Mouse (Mus musculus) 3134 (cell line): Measurements from ENCODE around the gene Yipf1.
A peak's percentile ranks its signal among the peaks of the same experiment; 100 is the strongest.

ENCODE experiments used
- DNase-seq: peaks from one replicate; pipeline ENCODE4 v3.0.0-alpha.2; 2011; ENCODE audit warnings: low spot score; ENCODE audit not compliant: insufficient read length; ENCODE audit errors: extremely low read depth

Yipf1 gene

DNA sequence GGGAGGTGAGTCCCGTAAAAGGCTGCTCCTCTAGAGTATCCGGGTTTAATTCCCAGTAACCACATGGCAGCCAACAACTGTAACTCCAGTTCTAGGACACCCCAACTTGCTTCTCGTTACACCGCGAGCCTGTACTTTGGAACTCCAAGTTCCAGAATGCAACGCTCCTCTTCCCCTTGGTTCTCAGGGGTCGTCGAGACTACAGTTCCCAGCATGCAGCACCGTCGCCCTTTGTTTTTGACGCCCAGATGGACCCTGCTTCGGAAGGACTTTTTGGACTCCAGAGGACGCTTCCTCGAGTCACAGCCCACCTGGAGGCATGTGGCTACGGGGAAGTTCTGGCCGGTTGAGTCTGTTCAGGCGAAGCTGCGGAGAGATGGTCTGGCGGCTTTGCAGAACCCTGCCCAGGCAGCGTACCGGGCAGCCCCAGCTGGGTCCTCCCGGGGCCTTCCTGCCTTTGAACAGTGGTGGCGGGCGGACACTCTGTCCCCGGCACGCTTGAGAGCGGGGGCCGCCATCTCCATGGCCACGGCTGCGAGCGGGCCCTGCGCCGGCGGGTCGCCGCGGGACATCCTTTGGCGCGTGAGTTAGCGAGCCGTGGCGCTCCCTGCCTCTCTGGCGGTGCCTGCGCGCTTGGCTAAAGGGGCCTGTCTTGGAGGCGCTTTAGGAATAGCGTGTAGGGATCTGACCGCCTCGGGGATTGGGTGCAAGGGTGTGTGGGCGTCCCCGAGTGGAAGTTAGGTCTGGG is 53.6 kb downstream of the Yipf1 start, which contains the start of gene Ndc1:
Gene Ndc1 (plus strand): TSS at position 218 of the 748 bp plus-strand sequence.
- peak; percentile 91 for DNase-seq

DNA sequence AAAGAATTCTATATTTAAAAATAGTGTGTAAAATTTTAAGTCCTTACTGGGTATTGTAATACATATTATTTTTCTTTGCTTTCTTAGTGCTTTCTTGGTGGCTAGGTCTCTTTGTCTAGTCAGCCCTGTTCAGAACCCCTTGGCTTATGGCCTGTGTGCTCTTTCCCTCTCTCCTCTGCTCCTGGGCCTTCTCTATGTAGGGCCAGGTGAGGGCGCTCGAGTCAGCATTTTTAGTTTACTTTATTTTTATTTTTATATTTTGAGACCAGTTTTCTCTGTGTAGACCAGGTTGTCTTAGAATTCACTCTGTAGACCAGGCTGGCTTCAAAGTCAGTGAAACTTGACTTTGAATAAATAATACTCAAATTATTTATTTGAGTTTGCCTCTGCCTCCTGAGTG is 58.1 kb downstream of the Yipf1 start:
- DNase-seq: no peak

DNA sequence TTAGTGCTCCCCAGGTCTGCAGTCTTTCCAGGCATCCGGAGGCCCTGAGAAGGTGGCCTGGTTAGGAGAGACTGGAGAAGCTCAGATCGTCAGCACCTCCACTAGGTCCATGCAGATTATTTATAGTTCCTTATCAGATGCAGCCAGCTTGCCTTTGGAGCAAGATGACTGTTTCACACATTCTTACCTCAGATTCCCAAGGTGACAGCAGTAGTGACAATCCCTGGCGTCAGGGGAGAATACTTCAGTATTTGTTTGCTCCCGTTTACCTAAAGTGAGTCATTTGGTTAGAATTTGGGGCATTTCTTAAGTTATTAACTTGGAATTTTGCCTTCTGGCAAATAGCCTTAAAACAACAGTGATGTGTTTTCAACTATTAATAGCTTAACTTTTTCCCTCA is 60.5 kb downstream of the Yipf1 start:
- DNase-seq: peak; percentile 27

DNA sequence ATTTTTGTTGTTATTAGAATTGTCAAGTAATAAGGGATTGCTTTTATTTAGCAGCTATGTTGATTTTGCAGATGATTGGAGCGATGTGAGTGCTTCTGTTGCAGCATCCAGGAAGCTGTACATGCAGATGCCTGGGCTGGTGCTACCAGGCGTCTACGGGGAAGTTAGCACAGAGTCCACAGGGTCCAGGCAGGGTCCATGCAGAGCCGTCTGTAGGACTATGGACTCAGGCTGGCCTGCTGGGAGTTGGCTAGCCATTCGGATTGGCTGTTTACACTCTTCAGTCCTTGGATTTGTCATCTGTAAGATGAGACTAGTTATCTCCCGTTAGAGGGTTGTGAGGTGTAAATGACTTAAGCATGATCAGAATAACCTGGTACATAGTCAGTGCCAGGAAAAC is 64.8 kb downstream of the Yipf1 start:
- no peak for DNase-seq

DNA sequence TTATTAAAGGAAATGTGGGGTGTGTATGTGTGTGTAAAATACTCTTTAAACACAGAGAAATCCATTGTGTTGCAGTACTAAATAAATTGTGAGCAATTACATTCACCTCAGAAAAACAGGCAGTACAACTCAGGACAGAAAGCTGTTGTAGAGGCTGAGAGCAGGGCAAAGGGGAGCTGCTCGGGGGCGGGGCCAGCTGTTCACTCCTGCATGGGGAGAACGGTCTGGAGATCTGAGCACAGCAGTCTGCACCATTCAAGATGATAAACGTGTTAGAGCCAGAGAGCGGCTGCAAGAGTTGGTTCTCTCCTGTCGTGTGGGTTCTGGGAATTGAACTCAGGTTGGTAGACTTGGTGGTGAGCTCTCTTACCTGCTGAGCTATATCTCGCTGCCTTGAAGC is 66.7 kb downstream of the Yipf1 start:
- DNase-seq: no peak

DNA sequence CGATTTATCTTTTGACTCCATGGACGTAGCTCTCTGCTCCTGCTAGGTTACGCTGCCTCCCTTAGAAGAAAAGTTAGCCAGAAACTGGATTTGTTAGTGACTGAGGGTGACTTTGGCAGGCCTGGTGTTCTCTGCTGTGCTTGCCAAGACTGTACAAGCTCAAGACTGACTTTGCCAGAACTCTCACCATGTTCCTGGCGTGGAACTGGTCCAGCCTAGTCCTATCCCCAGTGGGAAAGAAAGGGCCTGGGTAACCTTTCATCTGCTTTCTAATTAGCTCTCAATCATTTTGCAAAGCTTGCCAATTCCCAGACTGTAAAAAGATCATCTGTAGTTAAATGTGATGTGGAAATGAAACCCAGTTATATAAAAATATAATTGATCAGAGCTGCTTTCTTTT is 72.9 kb downstream of the Yipf1 start:
- DNase-seq: no peak

DNA sequence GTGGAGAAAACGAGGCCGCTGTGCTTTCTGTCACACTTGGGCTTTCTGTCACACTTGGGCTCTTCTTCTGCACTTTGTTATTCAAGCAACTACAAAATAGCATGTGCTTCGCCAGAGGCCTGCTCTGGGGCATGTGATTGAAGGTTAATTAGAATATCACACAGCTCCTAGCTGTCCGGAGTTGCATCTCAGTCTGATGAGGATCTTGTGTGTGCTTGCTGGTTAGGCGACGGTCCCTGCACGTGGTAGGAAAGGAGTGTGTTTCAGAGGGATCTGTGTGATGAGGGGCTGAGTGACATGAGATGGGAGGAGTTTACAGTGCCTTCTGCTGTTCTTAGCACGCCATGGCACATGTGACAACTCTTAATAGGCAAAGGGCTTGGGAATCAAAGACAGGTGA is 73.3 kb downstream of the Yipf1 start:
- no peak for DNase-seq

DNA sequence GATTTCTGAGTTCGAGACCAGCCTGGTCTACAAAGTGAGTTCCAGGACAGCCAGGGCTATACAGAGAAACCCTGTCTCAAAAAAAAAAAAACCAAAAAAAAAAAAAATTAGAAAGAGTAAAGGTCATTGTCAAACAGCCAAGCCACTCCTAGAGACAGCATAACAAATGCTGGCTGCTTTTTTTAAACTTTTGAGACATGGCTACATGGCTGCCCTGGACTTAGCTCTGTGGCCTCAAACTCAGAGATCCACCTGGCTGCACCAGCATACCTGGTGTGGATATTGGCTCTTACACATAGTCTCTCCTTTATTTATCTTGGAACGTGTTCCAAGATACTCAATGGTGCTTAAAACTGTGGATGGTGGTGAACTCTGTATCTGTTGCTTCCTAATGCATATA is 74.1 kb downstream of the Yipf1 start:
- DNase-seq: no peak

DNA sequence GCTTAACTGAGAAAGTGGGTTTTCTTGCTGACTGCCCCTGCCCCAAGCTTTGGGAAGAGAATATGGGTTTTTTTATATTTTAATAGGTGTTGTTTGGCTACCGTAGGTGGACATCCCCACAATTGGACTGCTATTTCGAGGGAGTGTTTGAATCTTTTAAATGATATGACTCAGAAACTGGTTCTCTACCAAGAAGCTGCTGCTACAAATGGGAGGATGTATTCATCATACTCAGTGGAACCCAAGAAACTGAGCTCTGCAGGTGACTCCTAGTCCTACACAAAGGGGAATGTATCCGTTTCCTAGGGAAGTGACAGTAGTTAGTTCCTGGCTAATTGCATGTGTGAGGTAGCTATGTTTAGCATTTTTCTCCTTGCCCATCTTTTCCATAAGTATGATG is 75.2 kb downstream of the Yipf1 start:
- DNase-seq: no peak

DNA sequence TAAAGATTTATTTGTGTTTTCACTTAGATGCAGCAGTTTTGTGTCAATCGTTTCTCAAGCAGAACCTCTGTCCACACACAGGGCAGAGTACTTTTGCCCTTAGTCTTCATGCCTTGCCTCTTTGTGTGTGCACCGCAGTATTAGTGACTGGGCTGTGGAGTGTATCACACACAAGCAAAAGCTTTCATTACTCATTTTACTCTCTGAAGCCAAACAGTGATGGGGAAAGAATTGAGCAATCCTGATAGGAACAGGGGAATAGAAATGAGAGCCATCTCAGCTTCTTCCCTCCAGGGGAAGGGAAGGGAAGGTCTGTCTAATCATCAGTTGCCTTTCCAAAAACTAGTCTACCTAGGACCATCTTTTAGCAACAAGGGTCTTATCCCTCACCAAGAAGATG is 79.6 kb downstream of the Yipf1 start:
- no peak for DNase-seq
